Mouse (Mus musculus) G1E (cell line): ENCODE results near the gene Napepld. TPM values are rescaled to one million over a fixed set of nuclear protein-coding genes. Genes with fewer than 3 reads are reported as not detected.
"Not testable (repeated sequence)": the region's sequence is repeated elsewhere in the genome, so short reads cannot be mapped to it uniquely, and the experiment has no call there.

ENCODE experiments used
- ATAC-seq: 2 replicates; pipeline ENCODE4 v1.8.0; 2016; ENCODE audit warnings: mild to moderate bottlenecking; ENCODE audit not compliant: insufficient number of reproducible peaks, poor library complexity, low FRiP score, severe bottlenecking; ENCODE audit errors: extremely low read depth
- DNase-seq: peaks from one replicate; pipeline ENCODE4 v3.0.0; 2012; ENCODE audit warnings: low spot score
- H3K27me3 ChIP-seq: 2 replicates; pipeline ENCODE4 v1.6.1; 2012; ENCODE audit warnings: mild to moderate bottlenecking, low read length, inconsistent platforms; ENCODE audit not compliant: insufficient read depth
- H3K36me3 ChIP-seq: replicated peaks from 2 replicates; pipeline ENCODE3; 2012; ENCODE audit warnings: mild to moderate bottlenecking, inconsistent platforms
- H3K4me1 ChIP-seq: 2 replicates; pipeline ENCODE4 v1.6.1; 2012; ENCODE audit warnings: low read depth, low read length, inconsistent platforms, mixed read lengths; ENCODE audit not compliant: insufficient read depth
- H3K4me3 ChIP-seq: 2 replicates; pipeline ENCODE4 v1.5.1; 2012; ENCODE audit warnings: low read depth, mild to moderate bottlenecking, inconsistent platforms, low read length, moderate library complexity, mixed read lengths
- H3K9me3 ChIP-seq: replicated peaks from 2 replicates; pipeline ENCODE4 v1.6.1; 2012; ENCODE audit warnings: inconsistent platforms
- CTCF ChIP-seq: IDR thresholded peaks from 2 replicates; pipeline ENCODE4 v1.5.1; 2012; ENCODE audit warnings: low read depth, low read length, inconsistent platforms, mixed read lengths
- GATA1 ChIP-seq: IDR thresholded peaks from 2 replicates; pipeline ENCODE4 v1.6.1; 2012; ENCODE audit warnings: borderline replicate concordance, low read length, inconsistent platforms, mixed read lengths
- GATA2 ChIP-seq: IDR thresholded peaks from 2 replicates; pipeline ENCODE4 v1.6.1; 2012; ENCODE audit warnings: low read depth, low read length, inconsistent platforms, borderline replicate concordance
- POLR2AphosphoS5 ChIP-seq: IDR thresholded peaks from 2 replicates; pipeline ENCODE4 v1.6.1; 2012; ENCODE audit warnings: low read depth, low read length, inconsistent platforms; ENCODE audit not compliant: insufficient replicate concordance
- TAL1 ChIP-seq: conservative IDR thresholded peaks from 2 replicates; pipeline ENCODE4 v1.6.1; 2012; ENCODE audit warnings: low read depth, low read length, inconsistent platforms, mixed read lengths
- polyA plus RNA-seq: library from polyadenylated mRNA; stranded (reverse); fragments of >175 nt; gene quantifications from 2 replicates; pipeline ENCODE4 v1.2.3, GENCODE M21; 2012
- total RNA-seq, 2 experiments: library from RNA; stranded (forward) in 1 of 2; stranded (reverse) in 1 of 2; fragments of 200-1000 nt in 1 of 2; fragments of >200 nt in 1 of 2; fragmentation: Nextera tagmentation in 1 of 2; gene quantifications; 2 replicates each; pipeline ENCODE4 v1.2.3; 2014 to 2017

The Napepld gene
- total and polyA plus RNA-seq, 3 experiments: 1.4 to 16.1 (median 3.6) TPM

GRCm38 (mm10) chr5:21712127-21712715, 11.0 kb upstream of the Napepld start:
- ATAC-seq: no peak
- Histone ChIP-seq H3K4me3 (no peak overlapping the region), H3K9me3 (no peaks in the 10 kb centered on the region), H3K4me1 (peaks cover 13% of the 10 kb centered on the region), H3K27me3 (peaks cover 19% of the 10 kb centered on the region), H3K36me3 (no peaks in the 10 kb centered on the region)
- TF ChIP-seq GATA2 (no peak), TAL1 (no peak), CTCF (no peak), POLR2AphosphoS5 (no peak), GATA1 (no peak)
- DNase-seq: no peak

DNA sequence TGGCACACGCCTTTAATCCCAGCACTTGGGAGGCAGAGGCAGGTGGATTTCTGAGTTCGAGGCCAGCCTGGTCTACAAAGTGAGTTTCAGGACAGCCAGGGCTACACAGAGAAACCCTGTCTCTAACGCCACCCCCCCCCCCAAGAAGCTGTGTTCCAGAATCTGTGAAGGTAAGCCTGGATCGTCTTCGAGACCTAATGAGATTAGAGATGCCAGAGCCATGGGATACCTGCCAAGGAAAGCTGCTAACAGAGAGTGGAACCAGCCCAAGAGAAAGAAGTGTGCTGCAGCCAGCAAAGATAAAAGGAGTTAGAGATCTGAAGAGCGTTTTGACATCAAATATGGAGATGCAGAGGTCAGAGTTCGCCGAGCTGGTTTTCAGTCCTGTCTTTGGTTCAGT, 6.8 kb upstream of the Napepld start:
- DNase-seq, H3K4me3 ChIP-seq, H3K9me3 ChIP-seq, H3K36me3 ChIP-seq, ATAC-seq: not testable (repeated sequence)
- H3K4me1 ChIP-seq: peaks cover 14% of the 10 kb centered on the region
- H3K27me3 ChIP-seq: peaks cover 11% of the 10 kb centered on the region

GRCm38 (mm10) chr5:21706546-21706945, 5.3 kb upstream of the Napepld start:
- Histone ChIP-seq H3K9me3 (no peaks in the 10 kb centered on the region), H3K27me3 (0 out of 2 replicates have a peak, but pooled peaks cover under 1% of the 10 kb centered on the region), H3K4me3 (no peak overlapping the region), H3K36me3 (no peaks in the 10 kb centered on the region), H3K4me1 (peaks cover 20% of the 10 kb centered on the region)
- no peak for TF ChIP-seq GATA1
- no peak for TF ChIP-seq TAL1
- no peak for TF ChIP-seq POLR2AphosphoS5
- no peak for TF ChIP-seq GATA2
- TF ChIP-seq CTCF: no peak
- ATAC-seq (no peak), DNase-seq (no peak)

GRCm38 (mm10) chr5:21703708-21704107, 2.5 kb upstream of the Napepld start:
- Histone ChIP-seq H3K9me3 (no peaks in the 10 kb centered on the region), H3K4me1 (peaks cover 22% of the 10 kb centered on the region), H3K27me3 (no peaks in the 10 kb centered on the region), H3K36me3 (no peaks in the 10 kb centered on the region), H3K4me3 (no peak overlapping the region)
- ATAC-seq (no peak), DNase-seq (no peak)
- TF ChIP-seq TAL1 (no peak), GATA1 (no peak), POLR2AphosphoS5 (no peak), GATA2 (no peak), CTCF (no peak)

DNA sequence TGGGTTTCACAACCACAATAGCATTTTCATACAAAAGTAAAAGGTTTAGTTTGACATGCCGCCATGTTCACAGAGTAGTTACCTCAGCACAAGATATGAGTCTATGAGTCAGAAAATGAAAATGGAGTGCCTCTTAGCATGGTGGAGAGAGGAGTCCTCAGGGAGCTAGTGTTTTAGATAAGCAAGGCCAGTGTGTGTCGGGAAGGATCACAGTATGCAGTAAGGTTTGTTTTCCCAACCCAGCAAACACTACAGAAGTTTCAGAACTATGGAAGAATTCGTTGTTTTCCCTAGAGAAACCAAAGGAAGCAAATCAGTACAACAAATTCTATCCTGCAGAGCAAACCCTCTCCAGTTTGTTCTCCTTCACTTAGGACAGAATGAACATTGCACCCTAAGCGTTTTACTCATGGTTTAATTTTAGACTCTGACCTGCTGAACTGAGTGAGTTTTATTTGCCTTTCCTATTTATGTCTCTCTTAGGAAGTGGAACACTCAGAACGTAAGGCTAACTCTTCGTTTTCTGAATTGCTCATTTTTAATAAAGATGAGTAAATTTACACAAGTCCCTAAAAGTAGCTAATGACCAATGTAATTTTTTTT, 1.8 kb upstream of the Napepld start:
- Histone ChIP-seq H3K9me3 (no peaks in the 10 kb centered on the region), H3K4me1 (peaks cover 22% of the 10 kb centered on the region), H3K27me3 (no peaks in the 10 kb centered on the region), H3K4me3 (no peak overlapping the region), H3K36me3 (no peaks in the 10 kb centered on the region)
- ATAC-seq: no peak
- TF ChIP-seq GATA1: no peak
- no peak for TF ChIP-seq POLR2AphosphoS5
- TF ChIP-seq GATA2: no peak
- DNase-seq: no peak

- ATAC-seq: no peak
Observed at GRCm38 (mm10) chr5:21702009-21702364, 791 bp upstream of the Napepld start.

DNA sequence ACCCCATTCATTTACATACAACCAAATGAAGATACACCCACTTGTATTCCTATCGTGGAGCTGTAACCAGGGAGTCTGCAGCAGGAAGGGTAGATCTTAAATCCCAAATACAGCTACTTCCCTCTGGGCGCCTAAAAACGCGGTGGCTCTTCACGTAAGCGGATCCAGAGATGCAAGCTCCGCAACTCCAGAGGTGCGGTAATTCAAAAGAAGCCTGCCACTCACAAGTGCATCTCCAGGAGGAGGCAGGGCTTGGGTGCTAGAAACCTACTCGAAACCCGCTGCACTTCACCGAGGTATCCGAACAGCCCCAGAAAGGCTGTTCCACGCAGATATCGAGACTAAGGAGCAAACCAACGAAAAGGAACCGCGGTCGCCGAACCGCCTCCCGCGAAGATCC, 262 bp downstream of the Napepld start:
- ATAC-seq: 0 out of 2 replicates have a peak, but pooled peaks have one; percentile 5
- Histone ChIP-seq H3K27me3 (no peaks in the 10 kb centered on the region), H3K4me3 (peak overlapping the region; percentile 80), H3K9me3 (no peaks in the 10 kb centered on the region), H3K4me1 (peaks cover 22% of the 10 kb centered on the region), H3K36me3 (no peaks in the 10 kb centered on the region)
- no peak for DNase-seq
- TF ChIP-seq GATA1: no peak
- no peak for TF ChIP-seq CTCF
- no peak for TF ChIP-seq GATA2
- TF ChIP-seq TAL1: no peak
- no peak for TF ChIP-seq POLR2AphosphoS5

More at GRCm38 (mm10) chr5:21702009-21702364, 791 bp upstream of the Napepld start:
- H3K27me3 ChIP-seq: no peaks in the 10 kb centered on the region
- TF ChIP-seq GATA1: no peak
- TF ChIP-seq GATA2: no peak
- no peak for TF ChIP-seq TAL1
- no peak for TF ChIP-seq CTCF
- no peak for TF ChIP-seq POLR2AphosphoS5
- no peak for DNase-seq
- no peaks in the 10 kb centered on the region for H3K9me3 ChIP-seq
- H3K4me1 ChIP-seq: peaks cover 22% of the 10 kb centered on the region
- no peaks in the 10 kb centered on the region for H3K36me3 ChIP-seq
- peak overlapping the region; percentile 80 for H3K4me3 ChIP-seq
